Mouse (Mus musculus): ENCODE measurements around the gene Slx4.

DNA sequence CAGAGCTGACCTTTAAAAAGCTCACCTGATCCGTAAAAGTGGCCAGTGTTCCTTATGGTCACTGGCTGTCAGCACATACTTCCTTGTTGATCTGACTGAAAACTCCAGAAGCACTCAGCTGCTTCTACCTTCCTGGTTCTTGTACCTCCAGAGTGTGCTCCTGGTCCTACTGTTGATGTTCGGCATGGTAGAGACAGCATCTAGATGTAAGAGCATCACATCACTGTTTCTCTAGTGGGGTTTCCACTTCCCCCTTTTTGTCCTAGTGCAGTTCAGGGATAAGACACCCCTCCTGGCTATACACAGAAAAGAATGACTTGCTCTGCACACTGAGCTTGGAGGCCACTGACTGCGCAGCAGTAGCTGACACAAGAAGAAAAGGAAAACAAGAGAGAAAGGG is 30.9 kb upstream of the Slx4 start:
- TF ChIP-seq POLR2A (IDR thresholded peaks at IDR 0.05; ENCODE audit: insufficient read depth, low read length), result no peak
- no peak for TF ChIP-seq CTCF (IDR thresholded peaks at IDR 0.05; ENCODE audit: low read depth, low read length)

All from ES-Bruce4 (cell line).